ENCODE assay signal across 15 mouse cellular contexts in the genomic region with DNA sequence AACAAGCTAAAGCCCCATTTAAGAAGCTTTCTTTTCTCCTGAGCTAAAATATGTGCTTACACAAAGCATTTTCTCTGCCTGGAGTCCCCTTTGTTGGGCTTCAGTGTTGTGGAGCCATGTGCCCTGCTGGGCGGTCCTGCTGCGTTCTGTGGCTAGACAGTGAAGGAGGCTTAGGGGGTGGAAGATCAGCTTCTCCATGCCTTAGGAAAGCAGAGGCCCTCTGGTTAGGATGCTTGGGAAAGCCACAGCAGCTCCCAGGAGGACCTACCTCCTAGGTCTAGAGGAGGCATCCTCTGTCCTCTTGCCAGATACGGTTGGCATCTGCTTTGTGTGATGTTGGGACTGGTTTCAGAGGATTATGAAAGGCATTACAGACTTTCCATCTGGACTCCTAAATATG. TPM values are rescaled to one million over a fixed set of nuclear protein-coding genes. Genes with fewer than 3 reads are reported as not detected.
A peak's percentile ranks its signal among the peaks of the same experiment; 100 is the strongest.
DNase-seq lines count a peak whose midpoint lies in the region; ATAC-seq lines count a peak whose summit lies in the region.
"Had no signal": no experiment of that assay in that cellular context is flagged by ENCODE, and none has a peak within 500 bp of the region (broad histone marks: within the 10 kb centered on the region; RNA-seq: fewer than 3 reads in every experiment).

No protein-coding gene starts in this region.

- H3K4me3 ChIP-seq in limb, embryonic 12.5 days (replicated peaks): no peak overlapping the region
- no peak overlapping the region for H3K4me3 ChIP-seq in limb, embryonic 10.5 days
- no peak overlapping the region for H3K4me3 ChIP-seq in forebrain, embryonic 13.5 days
- no peak overlapping the region for H3K4me3 ChIP-seq in neural tube, embryonic 13.5 days
- H3K4me3 ChIP-seq: heart, adult 2 months; limb, embryonic 13.5 days; lung, embryonic 15.5 days had no signal

- WGBS in limb, embryonic 12.5 days: 65% methylated on average over 3 of the region's 3 CpGs
- WGBS in limb, embryonic 10.5 days: 55% methylated on average over 3 of the region's 3 CpGs
- WGBS in forebrain, embryonic 13.5 days: 8% methylated on average over 3 of the region's 3 CpGs
- 24% methylated on average over 3 of the region's 3 CpGs for WGBS in neural tube, embryonic 13.5 days

- peaks cover 25% of the 10 kb centered on the region for H3K4me1 ChIP-seq in limb, embryonic 12.5 days (replicated peaks)
- H3K4me1 ChIP-seq in limb, embryonic 10.5 days: peaks cover 24% of the 10 kb centered on the region
- H3K4me1 ChIP-seq in forebrain, embryonic 13.5 days: peaks cover 20% of the 10 kb centered on the region
- peaks cover 25% of the 10 kb centered on the region for H3K4me1 ChIP-seq in neural tube, embryonic 13.5 days (replicated peaks)

- H3K27me3 ChIP-seq in limb, embryonic 12.5 days: no peaks in the 10 kb centered on the region
- no peaks in the 10 kb centered on the region for H3K27me3 ChIP-seq in limb, embryonic 10.5 days (ENCODE audit: low read depth, poor library complexity, severe bottlenecking)
- no peaks in the 10 kb centered on the region; the same call in 1 of the 2 replicates for H3K27me3 ChIP-seq in forebrain, embryonic 13.5 days
- no peaks in the 10 kb centered on the region for H3K27me3 ChIP-seq in neural tube, embryonic 13.5 days
- H3K27me3 ChIP-seq: limb, embryonic 13.5 days; lung, embryonic 15.5 days had no signal

- no peak for ATAC-seq in limb, embryonic 12.5 days (ENCODE audit: insufficient number of reproducible peaks, insufficient read depth, low FRiP score, low TSS enrichment, low read depth)
- ATAC-seq in forebrain, embryonic 13.5 days: 0 out of 2 replicates have a peak, but pooled peaks have one; percentile 45
- ATAC-seq in neural tube, embryonic 13.5 days (ENCODE audit: low read depth): peak; percentile 48; the same call in 1 of the 2 replicates
- ATAC-seq in megakaryocyte progenitor cell, adult 5-6 weeks (replicated peaks; ENCODE audit: poor library complexity): no peak

- H3K9me3 ChIP-seq in limb, embryonic 12.5 days: no peaks in the 10 kb centered on the region
- H3K9me3 ChIP-seq in limb, embryonic 10.5 days (replicated peaks): no peaks in the 10 kb centered on the region
- no peaks in the 10 kb centered on the region for H3K9me3 ChIP-seq in forebrain, embryonic 13.5 days (replicated peaks)
- H3K9me3 ChIP-seq in neural tube, embryonic 13.5 days: no peaks in the 10 kb centered on the region
- H3K9me3 ChIP-seq: limb, embryonic 13.5 days; lung, embryonic 15.5 days had no signal

- DNase-seq in limb, embryonic 10.5 days (ENCODE audit: low spot score): no peak
- peak; percentile 42 for DNase-seq in mesoderm, embryonic 11.5 days (ENCODE audit: low read depth, low spot score)
- no peak for DNase-seq in frontal cortex, adult 2 months (ENCODE audit: extremely low spot score in 1 of 2, low spot score in 1 of 2)
- no peak for DNase-seq in c-Kit-positive CD71-positive TER-119-positive erythroid progenitor cells, embryonic 14.5 days (ENCODE audit: low spot score)
- DNase-seq: cerebellum, postnatal 14 days; heart, adult 2 months; heart, postnatal 36 days; kidney, adult 8-10 months; layer of hippocampus, adult 9-11 months had no signal

- no peak overlapping the region for H3K9ac ChIP-seq in limb, embryonic 12.5 days (replicated peaks)
- H3K9ac ChIP-seq in forebrain, embryonic 13.5 days: no peak overlapping the region
- H3K9ac ChIP-seq in neural tube, embryonic 13.5 days: no peak overlapping the region
- H3K9ac ChIP-seq: limb, embryonic 13.5 days; lung, embryonic 15.5 days had no signal

- H3K4me2 ChIP-seq in limb, embryonic 12.5 days: no peak overlapping the region
- no peak overlapping the region for H3K4me2 ChIP-seq in forebrain, embryonic 13.5 days
- no peak overlapping the region for H3K4me2 ChIP-seq in neural tube, embryonic 13.5 days
- H3K4me2 ChIP-seq: limb, embryonic 13.5 days; lung, embryonic 15.5 days had no signal

- H3K36me3 ChIP-seq in limb, embryonic 12.5 days: no peaks in the 10 kb centered on the region
- H3K36me3 ChIP-seq in limb, embryonic 10.5 days: no peaks in the 10 kb centered on the region
- no peaks in the 10 kb centered on the region for H3K36me3 ChIP-seq in forebrain, embryonic 13.5 days (ENCODE audit: poor library complexity, severe bottlenecking)
- H3K36me3 ChIP-seq in neural tube, embryonic 13.5 days: no peaks in the 10 kb centered on the region
- H3K36me3 ChIP-seq: limb, embryonic 13.5 days; lung, embryonic 15.5 days had no signal

- H3K27ac ChIP-seq in limb, embryonic 12.5 days: peak overlapping the region; percentile 56; the same call in 1 of the 2 replicates
- no peak overlapping the region for H3K27ac ChIP-seq in limb, embryonic 10.5 days
- no peak overlapping the region for H3K27ac ChIP-seq in forebrain, embryonic 13.5 days
- peak overlapping the region; percentile 57; the same call in 1 of the 2 replicates for H3K27ac ChIP-seq in neural tube, embryonic 13.5 days (replicated peaks)
- H3K27ac ChIP-seq: heart, adult 2 months; limb, embryonic 13.5 days; lung, embryonic 15.5 days had no signal

RNA-seq across cellular contexts. Expression of a gene that starts 56.5 kb away (rescaled TPM):
- polyA plus RNA-seq in limb, embryonic 12.5 days (2016; fragmentation: Nextera tagmentation; extraction: Ambion mirVana): 7.9 and 8.7 TPM in 2 replicates
- polyA plus RNA-seq in limb, embryonic 10.5 days (2016; fragmentation: Nextera tagmentation; extraction: Ambion mirVana): 7.8 and 8.6 TPM in 2 replicates
- polyA plus RNA-seq in forebrain, embryonic 13.5 days (2015; fragmentation: Nextera tagmentation; extraction: Ambion mirVana): 14.2 and 16.3 TPM in 2 replicates
- 18.4 and 19.3 TPM in 2 replicates for polyA plus RNA-seq in neural tube, embryonic 13.5 days (2015; fragmentation: Nextera tagmentation; extraction: Ambion mirVana)
- polyA plus RNA-seq in frontal cortex, adult 2 months (2012; rRNA removed): 13.0 and 13.5 TPM in 2 replicates
- total RNA-seq in megakaryocyte progenitor cell, adult 5-6 weeks (2015): 0.83 and 2.5 TPM in 2 replicates
- total RNA-seq in megakaryocyte progenitor cell, adult 5-6 weeks (2017): 0.25 and 0.91 TPM in 2 replicates

Comparison
In these comparisons a context has a peak if more than half of its experiments do, and no peak if none do; other contexts are left out.
1. H3K27ac ChIP-seq: peak in limb, embryonic 12.5 days (single experiment) and neural tube, embryonic 13.5 days (single experiment); none in limb, embryonic 10.5 days (single experiment) and forebrain, embryonic 13.5 days (single experiment).
2. ATAC-seq: peak in forebrain, embryonic 13.5 days (single experiment) and neural tube, embryonic 13.5 days (single experiment); none in limb, embryonic 12.5 days (single experiment) and megakaryocyte progenitor cell, adult 5-6 weeks (single experiment).